Mouse (Mus musculus) adrenal gland, adult 18-20 months (tissue): ENCODE data around the gene Cbfa2t2. TPM values are rescaled to one million over a fixed set of nuclear protein-coding genes. Genes with fewer than 3 reads are reported as not detected.
A peak's percentile ranks its signal among the peaks of the same experiment; 100 is the strongest.

Experiments used
- DNase-seq, 2 experiments: peaks; one replicate each; pipeline ENCODE4 v3.0.0; 2021 to 2022; ENCODE audit warnings: low spot score in 2 of 2
- total RNA-seq, 2 experiments: library from RNA; stranded (reverse); gene quantifications; 1 replicate in 1 of 2; 2 replicates in 1 of 2; pipeline ENCODE4 v1.2.3; 2021

Gene Cbfa2t2
- total RNA-seq, 2 experiments from 2014 or later: 28.7 to 36.9 TPM

GRCm38 (mm10) chr2:154532888-154533287 lies 96.6 kb downstream of the Cbfa2t2 start:
- no peak for DNase-seq

GRCm38 (mm10) chr2:154534704-154535270 lies 98.5 kb downstream of the Cbfa2t2 start:
- DNase-seq: no peak

GRCm38 (mm10) chr2:154538310-154538709 lies 102.0 kb downstream of the Cbfa2t2 start:
- no peak for DNase-seq

- no peak for DNase-seq
Measured at GRCm38 (mm10) chr2:154538710-154539109, 102.4 kb downstream of the Cbfa2t2 start.

GRCm38 (mm10) chr2:154539720-154540119 lies 103.4 kb downstream of the Cbfa2t2 start:
- no peak for DNase-seq

- no peak for DNase-seq
Measured at GRCm38 (mm10) chr2:154541630-154542029, 105.3 kb downstream of the Cbfa2t2 start.

- DNase-seq: no peak
Measured at GRCm38 (mm10) chr2:154543567-154544347, 107.5 kb downstream of the Cbfa2t2 start.

- no peak for DNase-seq
Measured at GRCm38 (mm10) chr2:154546711-154547110, 110.4 kb downstream of the Cbfa2t2 start, which contains the start of gene 1700003F12Rik. Gene 1700003F12Rik, plus strand, starts transcription at chr2:154547085.

- no peak for DNase-seq
Measured at GRCm38 (mm10) chr2:154548688-154549087, 112.4 kb downstream of the Cbfa2t2 start.

GRCm38 (mm10) chr2:154549127-154549885 lies 113.0 kb downstream of the Cbfa2t2 start:
- peak; percentile 48 to 60 for DNase-seq

- DNase-seq: no peak
Measured at GRCm38 (mm10) chr2:154549886-154550189, 113.6 kb downstream of the Cbfa2t2 start.

- no peak for DNase-seq
Measured at GRCm38 (mm10) chr2:154550937-154551336, 114.7 kb downstream of the Cbfa2t2 start.

- no peak for DNase-seq
Measured at GRCm38 (mm10) chr2:154551476-154551875, 115.2 kb downstream of the Cbfa2t2 start, which contains the start of gene Actl10. Gene Actl10, plus strand, starts transcription at chr2:154551776.

GRCm38 (mm10) chr2:154551927-154552326 lies 115.6 kb downstream of the Cbfa2t2 start:
- no peak for DNase-seq

GRCm38 (mm10) chr2:154552424-154552907 lies 116.2 kb downstream of the Cbfa2t2 start:
- DNase-seq: peak; percentile 64 to 65

GRCm38 (mm10) chr2:154555235-154555634 lies 119.0 kb downstream of the Cbfa2t2 start:
- DNase-seq: no peak

GRCm38 (mm10) chr2:154557184-154557832 lies 121.0 kb downstream of the Cbfa2t2 start:
- no peak for DNase-seq

- DNase-seq: no peak
Measured at GRCm38 (mm10) chr2:154558264-154559039, 122.2 kb downstream of the Cbfa2t2 start, which contains the start of gene Necab3. Gene Necab3, minus strand, starts transcription at chr2:154558890.

- DNase-seq: no peak
Measured at GRCm38 (mm10) chr2:154563612-154564170, 127.4 kb downstream of the Cbfa2t2 start.

GRCm38 (mm10) chr2:154565562-154565961 lies 129.3 kb downstream of the Cbfa2t2 start:
- DNase-seq: no peak
